Mouse (Mus musculus): ENCODE results near the gene Idh3a. TPM values are rescaled to one million over a fixed set of nuclear protein-coding genes. Genes with fewer than 3 reads are reported as not detected.

Idh3a gene
- polyA plus RNA-seq, 1 experiment from 2014 or later, result 101 TPM

DNA sequence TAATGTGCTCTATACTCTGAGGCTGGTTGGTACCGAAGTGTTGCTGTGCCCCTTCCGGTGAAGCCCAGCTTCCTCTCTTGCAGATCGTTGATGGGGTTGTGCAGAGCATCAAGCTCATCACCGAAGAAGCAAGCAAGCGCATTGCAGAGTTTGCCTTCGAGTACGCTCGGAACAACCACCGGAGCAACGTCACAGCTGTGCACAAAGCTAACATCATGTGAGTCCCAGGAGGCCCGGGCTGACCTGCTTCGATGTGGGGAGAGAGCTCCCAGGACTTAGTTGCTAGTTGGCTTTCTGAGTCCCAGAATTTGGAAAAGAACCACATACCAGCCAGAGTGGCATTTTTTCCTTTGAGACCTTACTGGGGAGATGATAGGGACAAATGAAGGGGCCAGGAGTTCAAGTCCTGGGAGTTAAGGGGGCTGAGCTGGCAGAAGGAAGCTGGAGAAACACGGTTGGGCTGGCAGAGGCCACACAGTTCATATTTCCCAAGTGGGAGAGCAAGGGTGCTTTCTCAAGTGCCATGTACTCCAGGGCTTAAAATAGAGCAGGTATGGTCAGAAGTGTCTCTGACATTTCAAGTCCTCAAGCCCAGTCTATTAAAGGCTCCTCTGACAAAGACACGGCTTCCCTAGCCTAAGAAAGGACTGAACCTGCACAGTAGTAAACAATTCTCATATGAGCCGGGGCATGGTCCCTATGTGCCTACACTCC lies 10.8 kb downstream of the Idh3a start:
- no peaks in the 10 kb centered on the region for H3K4me1 ChIP-seq
- 93% methylated on average over 15 of the region's 15 CpGs for WGBS
- no peak overlapping the region for H3K9ac ChIP-seq
- H3K4me2 ChIP-seq (replicated peaks), result no peak overlapping the region
- H3K27me3 ChIP-seq, result no peaks in the 10 kb centered on the region
- peaks cover 82% of the 10 kb centered on the region for H3K36me3 ChIP-seq
- no peak overlapping the region for H3K27ac ChIP-seq
- H3K4me3 ChIP-seq, result no peak overlapping the region
- H3K9me3 ChIP-seq, result no peaks in the 10 kb centered on the region
- no peak for ATAC-seq (ENCODE audit: insufficient number of reproducible peaks, insufficient read depth, low FRiP score, low TSS enrichment)

DNA sequence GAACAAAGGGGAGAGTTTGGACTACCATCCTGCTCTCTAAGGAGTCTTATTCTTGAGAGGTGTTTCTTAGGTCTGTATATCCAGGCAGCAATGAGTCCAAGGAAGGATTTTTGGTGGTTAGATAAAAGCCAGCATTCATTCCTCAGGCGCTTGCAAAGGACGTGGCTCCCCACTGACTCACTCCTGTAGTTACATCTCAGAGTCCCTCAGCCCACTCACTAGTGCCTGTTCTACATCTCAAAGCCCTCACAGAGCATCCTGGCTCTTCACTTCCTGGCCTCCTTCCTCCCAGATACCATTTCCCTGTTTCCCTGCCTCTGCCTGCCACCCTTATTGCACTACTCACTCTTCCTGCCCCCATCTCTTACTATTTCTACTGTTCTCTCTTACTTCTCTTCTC lies 16.3 kb downstream of the Idh3a start:
- no peaks in the 10 kb centered on the region for H3K9me3 ChIP-seq
- no peaks in the 10 kb centered on the region for H3K4me1 ChIP-seq
- no peaks in the 10 kb centered on the region for H3K27me3 ChIP-seq
- no peak overlapping the region for H3K9ac ChIP-seq
- ATAC-seq (ENCODE audit: insufficient number of reproducible peaks, insufficient read depth, low FRiP score, low TSS enrichment), result no peak
- H3K27ac ChIP-seq, result no peak overlapping the region
- WGBS, result 78% methylated on average over 2 of the region's 2 CpGs
- H3K4me3 ChIP-seq, result no peak overlapping the region
- H3K4me2 ChIP-seq (replicated peaks), result no peak overlapping the region
- H3K36me3 ChIP-seq, result peaks cover 56% of the 10 kb centered on the region

DNA sequence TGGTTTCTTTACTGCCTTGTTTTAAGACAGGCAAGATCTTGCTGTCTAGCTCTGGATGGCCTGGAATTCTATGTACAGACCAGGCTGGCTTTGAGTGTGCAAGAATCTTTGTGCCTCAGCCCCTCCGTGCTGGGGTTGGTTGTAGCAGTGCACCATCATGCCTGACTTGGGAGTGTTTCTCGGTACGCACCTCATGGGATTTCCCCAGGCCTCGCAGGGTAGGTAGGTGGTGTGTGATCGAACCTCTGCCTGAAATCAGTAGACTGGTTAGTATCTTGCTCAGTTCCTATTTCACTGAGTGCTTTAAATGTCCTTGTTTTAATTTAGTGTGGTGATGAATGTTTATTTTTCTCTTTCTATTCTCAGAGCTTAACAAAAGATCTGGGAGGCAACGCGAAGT lies 16.8 kb downstream of the Idh3a start:
- no peak overlapping the region for H3K9ac ChIP-seq
- no peak overlapping the region for H3K27ac ChIP-seq
- no peaks in the 10 kb centered on the region for H3K9me3 ChIP-seq
- H3K4me1 ChIP-seq, result no peaks in the 10 kb centered on the region
- peaks cover 51% of the 10 kb centered on the region for H3K36me3 ChIP-seq
- H3K27me3 ChIP-seq, result no peaks in the 10 kb centered on the region
- 85% methylated on average over 7 of the region's 7 CpGs for WGBS
- no peak for ATAC-seq (ENCODE audit: insufficient number of reproducible peaks, insufficient read depth, low FRiP score, low TSS enrichment)
- H3K4me2 ChIP-seq (replicated peaks), result no peak overlapping the region
- no peak overlapping the region for H3K4me3 ChIP-seq

DNA sequence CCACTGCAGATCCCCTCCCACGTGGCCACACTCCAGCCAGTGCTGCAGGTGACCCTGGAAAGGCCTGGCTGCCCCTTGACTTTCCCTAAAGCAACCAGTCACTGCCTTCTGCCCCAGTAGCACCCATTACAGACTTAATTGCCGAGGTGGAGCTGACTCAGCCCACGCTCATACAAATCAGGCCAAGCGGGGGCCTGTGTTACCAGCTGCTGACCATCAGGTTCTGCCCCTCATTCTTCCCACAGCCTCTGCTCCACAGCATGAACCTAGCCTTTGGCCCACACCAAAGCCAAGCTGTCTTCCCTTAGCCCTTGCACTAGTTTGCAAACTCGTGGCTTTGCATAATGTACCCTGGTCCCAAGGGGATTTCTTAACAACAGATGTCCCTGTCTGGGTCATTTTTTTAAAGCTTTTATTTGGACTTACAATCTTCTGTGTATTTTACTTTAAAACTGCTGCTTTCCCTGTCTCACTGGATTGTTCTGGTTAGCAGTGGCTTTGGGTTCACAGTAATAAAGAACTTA lies 18.1 kb downstream of the Idh3a start:
- H3K36me3 ChIP-seq, result peaks cover 39% of the 10 kb centered on the region
- no peaks in the 10 kb centered on the region for H3K4me1 ChIP-seq
- WGBS, result 82% methylated on average over 5 of the region's 5 CpGs

DNA sequence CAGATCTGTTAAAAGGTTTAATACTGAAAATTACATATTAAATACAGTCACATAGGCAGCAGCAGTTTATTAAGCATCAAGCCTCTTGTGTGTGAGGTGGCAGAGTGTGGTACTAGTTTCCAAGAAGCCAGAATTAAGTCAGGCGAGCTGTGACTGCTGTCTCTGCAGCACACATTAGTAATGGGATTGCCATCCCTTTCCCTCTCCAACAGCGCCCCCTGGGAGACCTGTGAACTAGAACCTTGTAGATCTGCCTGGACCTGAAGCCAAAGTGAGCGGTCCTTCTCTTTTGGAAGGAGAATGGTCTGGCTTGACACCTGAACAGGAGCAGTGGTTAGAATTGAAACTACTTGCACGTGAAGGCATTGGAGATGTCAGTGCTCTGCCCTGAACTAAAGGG lies 18.8 kb downstream of the Idh3a start:
- no peak for ATAC-seq (ENCODE audit: insufficient number of reproducible peaks, insufficient read depth, low FRiP score, low TSS enrichment)
- WGBS, result 57% methylated on average over 4 of the region's 4 CpGs
- no peak overlapping the region for H3K4me2 ChIP-seq (replicated peaks)
- peaks cover 33% of the 10 kb centered on the region for H3K36me3 ChIP-seq
- H3K9ac ChIP-seq, result no peak overlapping the region
- H3K27ac ChIP-seq, result no peak overlapping the region
- no peaks in the 10 kb centered on the region for H3K4me1 ChIP-seq
- no peak overlapping the region for H3K4me3 ChIP-seq
- no peaks in the 10 kb centered on the region for H3K27me3 ChIP-seq
- no peaks in the 10 kb centered on the region for H3K9me3 ChIP-seq

More for the DNA sequence above, 18.1 kb downstream of the Idh3a start:
- Histone ChIP-seq H3K9ac (no peak overlapping the region; the same call in 1 of the 2 replicates), H3K27me3 (no peaks in the 10 kb centered on the region), H3K27ac (no peak overlapping the region), H3K9me3 (no peaks in the 10 kb centered on the region), H3K4me3 (no peak overlapping the region), H3K4me2 (replicated peaks) (no peak overlapping the region)
- ATAC-seq (ENCODE audit: insufficient number of reproducible peaks, insufficient read depth, low FRiP score, low TSS enrichment), result no peak

DNA sequence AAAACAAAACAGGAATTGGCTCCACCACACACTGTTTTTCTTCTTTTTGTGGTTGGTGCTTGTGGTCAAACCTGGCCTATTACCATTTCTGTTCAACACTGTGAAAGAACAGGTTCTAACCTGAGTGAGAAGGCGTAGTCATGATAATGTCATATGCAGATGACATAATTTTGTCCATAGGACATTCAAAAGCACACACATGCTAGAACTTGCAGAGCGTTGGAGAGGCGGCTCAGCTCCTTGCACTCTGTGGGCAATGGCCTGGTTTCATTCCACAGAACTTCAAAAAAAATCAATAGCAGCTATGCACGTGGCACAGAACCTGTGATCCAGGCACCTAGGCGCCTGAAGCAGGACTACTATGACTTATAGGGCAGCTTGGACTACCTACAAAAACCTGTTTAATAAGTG lies 26.7 kb downstream of the Idh3a start:
- H3K27me3 ChIP-seq, result no peaks in the 10 kb centered on the region
- no peaks in the 10 kb centered on the region for H3K36me3 ChIP-seq
- ATAC-seq (ENCODE audit: insufficient number of reproducible peaks, insufficient read depth, low FRiP score, low TSS enrichment), result no peak
- no peak overlapping the region for H3K27ac ChIP-seq
- H3K4me1 ChIP-seq, result no peaks in the 10 kb centered on the region
- 82% methylated on average over 5 of the region's 5 CpGs for WGBS
- no peak overlapping the region for H3K4me2 ChIP-seq (replicated peaks)
- H3K9me3 ChIP-seq, result no peaks in the 10 kb centered on the region
- H3K4me3 ChIP-seq, result no peak overlapping the region
- H3K9ac ChIP-seq, result no peak overlapping the region

DNA sequence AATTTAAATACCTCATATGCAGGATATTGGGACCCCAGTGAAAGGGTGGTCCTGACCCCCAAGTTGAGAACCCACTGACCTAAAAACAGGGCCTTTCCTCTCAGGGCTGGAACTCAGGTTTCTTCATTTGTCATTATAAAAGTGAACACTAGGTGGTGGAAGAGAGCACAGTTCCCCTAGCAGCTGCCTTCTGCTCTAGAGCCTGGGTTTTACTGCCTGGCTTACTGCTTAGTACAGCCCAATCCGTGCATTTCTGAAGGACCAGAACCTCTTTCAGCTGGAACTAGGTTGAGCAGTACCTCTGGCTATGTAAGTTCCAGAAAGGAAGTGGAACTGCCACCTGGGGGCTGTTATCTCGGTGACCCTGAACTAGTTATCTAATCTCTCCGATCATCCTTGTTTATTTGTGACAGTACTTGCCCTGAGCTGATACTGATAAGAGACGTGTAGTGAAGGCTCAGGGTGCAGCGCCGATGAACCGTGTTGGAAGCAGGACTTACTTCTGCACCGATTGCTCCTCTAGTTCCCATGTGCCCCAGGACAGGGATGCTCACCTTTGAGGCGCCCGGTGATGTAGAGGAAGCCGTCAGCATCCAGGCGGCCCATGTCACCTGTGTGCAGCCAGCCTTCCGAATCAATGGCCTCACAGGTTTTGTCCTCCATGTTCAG lies 28.2 kb downstream of the Idh3a start:
- Histone ChIP-seq H3K4me3 (no peak overlapping the region), H3K4me2 (replicated peaks) (no peak overlapping the region), H3K36me3 (no peaks in the 10 kb centered on the region), H3K9me3 (no peaks in the 10 kb centered on the region), H3K4me1 (no peaks in the 10 kb centered on the region), H3K27ac (no peak overlapping the region), H3K9ac (no peak overlapping the region), H3K27me3 (no peaks in the 10 kb centered on the region)
- ATAC-seq (ENCODE audit: insufficient number of reproducible peaks, insufficient read depth, low FRiP score, low TSS enrichment), result no peak
- WGBS, result 72% methylated on average over 13 of the region's 13 CpGs

DNA sequence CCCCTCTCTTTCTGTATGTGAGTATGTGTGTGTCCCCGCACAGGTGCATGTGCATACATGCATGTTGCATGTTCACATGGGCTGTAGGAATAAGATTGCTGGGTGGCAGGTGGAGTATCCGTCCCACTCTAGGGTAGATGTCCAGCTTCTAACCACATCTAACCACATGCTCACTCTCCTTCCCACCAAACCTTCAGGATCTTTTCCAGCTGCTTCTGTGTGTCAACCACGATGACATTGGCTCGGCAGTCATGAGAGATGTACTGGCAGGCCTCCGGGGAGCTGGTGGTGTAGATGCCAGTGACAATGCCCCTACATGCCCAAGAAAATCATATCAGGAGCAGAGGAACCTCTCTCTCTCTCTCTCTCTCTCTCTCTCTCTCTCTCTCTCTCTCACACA lies 41.1 kb downstream of the Idh3a start:
- Histone ChIP-seq H3K4me3 (no peak overlapping the region), H3K9me3 (no peaks in the 10 kb centered on the region), H3K36me3 (no peaks in the 10 kb centered on the region), H3K9ac (no peak overlapping the region), H3K27me3 (no peaks in the 10 kb centered on the region), H3K4me2 (replicated peaks) (no peak overlapping the region), H3K4me1 (no peaks in the 10 kb centered on the region), H3K27ac (no peak overlapping the region)
- no peak for ATAC-seq (ENCODE audit: insufficient number of reproducible peaks, insufficient read depth, low FRiP score, low TSS enrichment)
- WGBS, result 94% methylated on average over 5 of the region's 5 CpGs

DNA sequence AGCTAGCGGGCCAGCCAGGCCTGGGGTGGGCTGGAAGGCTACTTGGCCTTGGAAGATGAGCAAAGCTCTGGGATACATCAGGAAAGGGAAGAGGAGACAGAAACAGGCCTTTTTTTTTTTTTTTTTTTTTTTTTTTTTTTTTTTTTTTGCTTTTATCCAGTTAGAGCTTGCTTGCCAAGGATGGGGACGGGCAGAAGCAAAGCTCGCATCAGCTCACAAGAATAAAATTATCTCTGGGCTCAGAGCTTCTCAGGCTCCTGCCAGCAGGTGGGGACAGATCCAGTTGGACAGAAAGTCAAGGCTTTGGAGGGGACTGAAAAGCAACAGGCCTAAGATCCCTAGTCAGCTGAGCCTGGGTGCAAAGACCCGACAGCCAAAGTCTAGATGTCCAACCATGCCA lies 42.6 kb downstream of the Idh3a start:
- Histone ChIP-seq H3K9ac (no peak overlapping the region), H3K4me3 (no peak overlapping the region), H3K27me3 (no peaks in the 10 kb centered on the region), H3K36me3 (no peaks in the 10 kb centered on the region), H3K4me1 (no peaks in the 10 kb centered on the region), H3K9me3 (no peaks in the 10 kb centered on the region), H3K27ac (no peak overlapping the region), H3K4me2 (replicated peaks) (no peak overlapping the region)
- no peak for ATAC-seq (ENCODE audit: insufficient number of reproducible peaks, insufficient read depth, low FRiP score, low TSS enrichment)
- WGBS, result 77% methylated on average over 4 of the region's 4 CpGs

DNA sequence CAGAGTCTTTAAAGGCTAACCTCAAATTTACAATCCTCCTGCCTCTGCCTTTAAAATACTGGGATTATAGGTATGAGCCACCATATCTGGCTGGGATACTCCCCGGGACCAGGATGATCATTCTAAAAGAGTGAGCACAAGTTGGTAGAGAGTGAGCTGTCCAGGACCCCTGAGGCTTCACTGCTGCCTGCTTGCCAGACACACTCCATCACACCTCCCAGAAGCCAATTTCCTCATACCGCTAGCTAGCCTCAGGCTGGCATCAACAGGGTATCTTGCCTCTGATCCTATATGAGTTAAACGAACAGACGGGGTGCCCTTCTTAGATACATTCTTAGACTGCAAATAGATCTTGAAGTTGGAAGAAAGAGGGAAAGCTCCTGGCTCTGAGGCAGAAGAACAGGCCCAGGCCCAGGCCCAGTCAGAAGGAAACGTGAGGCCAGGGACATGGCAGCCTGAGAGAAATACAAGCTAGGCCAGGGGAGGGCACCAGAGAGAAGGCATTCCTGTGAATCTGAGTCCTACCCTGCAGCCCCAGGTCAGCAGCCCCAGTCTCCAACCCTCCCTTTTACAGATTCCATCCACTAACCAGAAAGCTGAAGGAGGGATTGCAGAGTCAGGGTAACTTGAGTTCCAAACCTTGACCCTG lies 43.6 kb downstream of the Idh3a start:
- Histone ChIP-seq H3K27me3 (no peaks in the 10 kb centered on the region), H3K4me2 (replicated peaks) (no peak overlapping the region), H3K4me1 (no peaks in the 10 kb centered on the region), H3K9ac (no peak overlapping the region), H3K27ac (no peak overlapping the region), H3K36me3 (no peaks in the 10 kb centered on the region), H3K9me3 (no peaks in the 10 kb centered on the region), H3K4me3 (no peak overlapping the region)
- 78% methylated on average over 5 of the region's 5 CpGs for WGBS
- ATAC-seq (ENCODE audit: insufficient number of reproducible peaks, insufficient read depth, low FRiP score, low TSS enrichment), result no peak

DNA sequence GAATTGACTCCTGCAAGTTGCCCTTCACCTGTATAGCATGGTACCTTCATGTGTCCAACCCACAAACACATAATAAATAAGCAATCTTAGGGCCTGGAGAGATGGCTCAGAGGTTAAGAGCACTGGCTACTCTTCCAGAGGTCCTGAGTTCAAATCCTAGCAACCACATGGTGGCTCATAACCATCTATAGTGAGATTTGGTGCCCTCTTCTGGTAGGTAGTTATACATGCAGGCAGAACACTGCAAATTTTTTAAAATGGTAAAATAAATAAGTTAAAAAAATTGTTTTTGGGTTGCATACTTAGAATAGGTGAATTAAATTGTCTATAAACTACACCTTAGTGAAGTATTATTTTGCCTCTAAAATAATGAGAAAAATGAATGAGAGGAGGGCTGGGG lies 44.8 kb downstream of the Idh3a start:
- Histone ChIP-seq H3K36me3 (no peaks in the 10 kb centered on the region), H3K4me1 (no peaks in the 10 kb centered on the region), H3K9ac (no peak overlapping the region), H3K27me3 (no peaks in the 10 kb centered on the region), H3K27ac (no peak overlapping the region), H3K9me3 (no peaks in the 10 kb centered on the region), H3K4me2 (replicated peaks) (no peak overlapping the region), H3K4me3 (no peak overlapping the region)
- no peak for ATAC-seq (ENCODE audit: insufficient number of reproducible peaks, insufficient read depth, low FRiP score, low TSS enrichment)

DNA sequence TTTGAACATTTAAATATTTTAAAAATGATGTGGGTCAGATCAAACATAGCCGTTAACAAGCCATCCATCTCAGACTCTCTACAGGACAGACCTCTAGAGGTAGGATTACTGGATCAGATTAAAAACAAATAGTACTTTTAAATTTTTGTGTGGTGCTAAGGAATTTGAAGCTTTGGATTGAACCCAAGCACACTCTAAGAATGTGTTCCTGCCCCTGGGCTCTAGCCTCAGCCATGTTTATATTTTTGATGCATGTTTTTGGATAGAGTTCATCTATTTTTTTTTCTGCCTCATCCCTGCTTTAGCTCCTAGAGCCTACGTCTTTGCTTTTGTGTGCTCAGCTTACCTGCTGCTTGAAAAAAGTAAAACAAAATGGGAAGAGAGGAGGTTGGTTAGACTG lies 47.3 kb downstream of the Idh3a start:
- H3K4me3 ChIP-seq, result no peak overlapping the region
- H3K9ac ChIP-seq, result no peak overlapping the region
- no peaks in the 10 kb centered on the region for H3K9me3 ChIP-seq
- 76% methylated on average over 2 of the region's 2 CpGs for WGBS
- H3K27me3 ChIP-seq, result no peaks in the 10 kb centered on the region
- no peak overlapping the region for H3K4me2 ChIP-seq (replicated peaks)
- no peaks in the 10 kb centered on the region for H3K4me1 ChIP-seq
- no peaks in the 10 kb centered on the region for H3K36me3 ChIP-seq
- no peak for ATAC-seq (ENCODE audit: insufficient number of reproducible peaks, insufficient read depth, low FRiP score, low TSS enrichment)
- no peak overlapping the region for H3K27ac ChIP-seq

All from embryonic facial prominence, embryonic 12.5 days (tissue).